Mouse (Mus musculus): Measurements from ENCODE around the gene Dus2. TPM values are rescaled to one million over a fixed set of nuclear protein-coding genes. Genes with fewer than 3 reads are reported as not detected.

Gene Dus2
- 26.0 TPM for polyA plus RNA-seq (2017; shearing (Covaris generic))

GRCm38 (mm10) chr8:105990856-105991387, at the start of gene Dus2:
Dus2 (plus strand) TSS chr8:105991337.

GRCm38 (mm10) chr8:105943321-105943739, 47.8 kb upstream of the Dus2 start, which contains the start of gene Lcat:
Lcat (minus strand) TSS chr8:105943382.

GRCm38 (mm10) chr8:105965905-105966341, 25.2 kb upstream of the Dus2 start, which contains the start of gene Slc12a4:
Slc12a4 (minus strand) TSS chr8:105966097.

GRCm38 (mm10) chr8:105979325-105979724, 11.8 kb upstream of the Dus2 start, which contains the start of gene Dpep3:
Dpep3 (minus strand) TSS chr8:105979429.

GRCm38 (mm10) chr8:106005875-106006274, 14.7 kb downstream of the Dus2 start, which contains the start of gene Dpep2nb:
Dpep2nb (minus strand) TSS chr8:106005975.

GRCm38 (mm10) chr8:106011643-106011986, 20.5 kb downstream of the Dus2 start, which contains the start of gene Ddx28:
Ddx28 (minus strand) TSS chr8:106011882.

GRCm38 (mm10) chr8:106058731-106059612, 67.8 kb downstream of the Dus2 start, which contains the start of gene Nfatc3:
Nfatc3 (plus strand) TSS chr8:106058840.

Other genes with a start within 250 kb of the Dus2 start
- gene Gfod2, start 232.7 kb upstream of the Dus2 start, polyA plus RNA-seq (2017; shearing (Covaris generic)), result 5.5 TPM
- 34.6 TPM for gene Ranbp10, start 164.0 kb upstream of the Dus2 start, polyA plus RNA-seq (2017; shearing (Covaris generic))
- not detected for gene Tsnaxip1, start 163.6 kb upstream of the Dus2 start, polyA plus RNA-seq (2017; shearing (Covaris generic))
- gene Cenpt, start 138.1 kb upstream of the Dus2 start, polyA plus RNA-seq (2017; shearing (Covaris generic)), result 20.2 TPM
- gene Thap11, start 136.2 kb upstream of the Dus2 start, polyA plus RNA-seq (2017; shearing (Covaris generic)), result 7.6 TPM
- 17.9 TPM for gene Nutf2, start 130.8 kb upstream of the Dus2 start, polyA plus RNA-seq (2017; shearing (Covaris generic))
- gene Edc4, start 110.5 kb upstream of the Dus2 start, polyA plus RNA-seq (2017; shearing (Covaris generic)), result 105 TPM
- gene Nrn1l, start 97.8 kb upstream of the Dus2 start, polyA plus RNA-seq (2017; shearing (Covaris generic)), result 2.1 TPM
- 28.0 TPM for gene Pskh1, start 90.9 kb upstream of the Dus2 start, polyA plus RNA-seq (2017; shearing (Covaris generic))
- 2.8 TPM for gene Ctrl, start 57.5 kb upstream of the Dus2 start, polyA plus RNA-seq (2017; shearing (Covaris generic))
- gene Psmb10, start 52.9 kb upstream of the Dus2 start, polyA plus RNA-seq (2017; shearing (Covaris generic)), result 552 TPM
- 0.55 TPM for gene Lcat, start 48.0 kb upstream of the Dus2 start, polyA plus RNA-seq (2017; shearing (Covaris generic))
- gene Slc12a4, start 25.2 kb upstream of the Dus2 start, polyA plus RNA-seq (2017; shearing (Covaris generic)), result 7.0 TPM
- not detected for gene Dpep3, start 11.9 kb upstream of the Dus2 start, polyA plus RNA-seq (2017; shearing (Covaris generic))
- gene Dpep2nb, start 14.6 kb downstream of the Dus2 start, polyA plus RNA-seq (2017; shearing (Covaris generic)), result not detected
- 6.7 TPM for gene Ddx28, start 20.5 kb downstream of the Dus2 start, polyA plus RNA-seq (2017; shearing (Covaris generic))
- gene Nfatc3, start 67.5 kb downstream of the Dus2 start, polyA plus RNA-seq (2017; shearing (Covaris generic)), result 36.8 TPM
- gene Esrp2, start 145.6 kb downstream of the Dus2 start, polyA plus RNA-seq (2017; shearing (Covaris generic)), result 5.3 TPM
- gene Pla2g15, start 159.1 kb downstream of the Dus2 start, polyA plus RNA-seq (2017; shearing (Covaris generic)), result 12.9 TPM
- gene Slc7a6, start 177.5 kb downstream of the Dus2 start, polyA plus RNA-seq (2017; shearing (Covaris generic)), result 50.2 TPM
- gene Slc7a6os, start 219.6 kb downstream of the Dus2 start, polyA plus RNA-seq (2017; shearing (Covaris generic)), result 32.5 TPM
- 46.0 TPM for gene Prmt7, start 219.6 kb downstream of the Dus2 start, polyA plus RNA-seq (2017; shearing (Covaris generic))

Measured in CD4-positive, CD25-positive, alpha-beta regulatory T cell, adult 9 weeks (primary cell).